ENCODE assay signal across 19 mouse cellular contexts in genomic region chr15:101325991-101326534, GRCm38 (mm10). TPM values are rescaled to one million over a fixed set of nuclear protein-coding genes. Genes with fewer than 3 reads are reported as not detected.
A peak's percentile ranks its signal among the peaks of the same experiment; 100 is the strongest.
DNase-seq lines count a peak whose midpoint lies in the region; ATAC-seq lines count a peak whose summit lies in the region.
"Had no signal": no experiment of that assay in that cellular context is flagged by ENCODE, and none has a peak within 500 bp of the region (broad histone marks: within the 10 kb centered on the region; RNA-seq: fewer than 3 reads in every experiment).

No protein-coding gene starts in this region.

- intact Hi-C loops in heart, postnatal 14 days (cut with DNase I): loop anchor here (2.0 kb wide), 2 partner anchors 649 to 659 kb away; no protein-coding TSS in a partner anchor
- intact Hi-C loops in heart, postnatal 36 days (cut with DNase I): loop anchor here (2.0 kb wide), 1 partner anchor 659 kb away; no protein-coding TSS in a partner anchor

- ATAC-seq in granulocyte monocyte progenitor cell, adult 5-6 weeks (replicated peaks; ENCODE audit: poor library complexity, severe bottlenecking): peak; percentile 79
- ATAC-seq: activated CD4-positive, CD25-positive, alpha-beta regulatory T cell, adult 4 months; midbrain, embryonic 13.5 days had no signal

- H3K27me3 ChIP-seq in midbrain, embryonic 10.5 days (ENCODE audit: low read depth, poor library complexity, severe bottlenecking): no peaks in the 10 kb centered on the region
- H3K27me3 ChIP-seq: midbrain, embryonic 13.5 days had no signal

- no peak overlapping the region for H3K4me3 ChIP-seq in midbrain, embryonic 10.5 days
- H3K4me3 ChIP-seq: midbrain, embryonic 13.5 days had no signal

- WGBS in midbrain, embryonic 10.5 days: 39% methylated on average over 10 of the region's 10 CpGs

- no peak overlapping the region for H3K27ac ChIP-seq in midbrain, embryonic 10.5 days (replicated peaks)
- H3K27ac ChIP-seq: kidney, postnatal 0 days; midbrain, embryonic 13.5 days had no signal

- peaks cover 10% of the 10 kb centered on the region for H3K4me1 ChIP-seq in midbrain, embryonic 10.5 days
- H3K4me1 ChIP-seq: midbrain, embryonic 13.5 days had no signal

- peak; percentile 27 for DNase-seq in heart, postnatal 4 days
- no peak for DNase-seq in heart, postnatal 14 days
- DNase-seq in 416B (ENCODE audit: low read depth): peak; percentile 95
- DNase-seq in CD4-positive helper T cell, adult 2 months (ENCODE audit: low read depth, low spot score): peak; percentile 35
- DNase-seq in layer of hippocampus, adult 9-10 months (ENCODE audit: low spot score): no peak
- no peak for DNase-seq in midbrain, embryonic 10.5 days (ENCODE audit: low spot score)
- DNase-seq in heart, postnatal 36 days: no peak
- DNase-seq: cerebellum, adult 2 months; layer of hippocampus, adult 9-11 months; lung, postnatal 14 days; right cerebral cortex, postnatal 14 days; thymus, postnatal 36 days had no signal

- no peaks in the 10 kb centered on the region for H3K9me3 ChIP-seq in midbrain, embryonic 10.5 days (replicated peaks)
- H3K9me3 ChIP-seq: midbrain, embryonic 13.5 days had no signal

- H3K36me3 ChIP-seq in midbrain, embryonic 10.5 days: no peaks in the 10 kb centered on the region
- H3K36me3 ChIP-seq: G1E; midbrain, embryonic 13.5 days had no signal

RNA-seq across cellular contexts. Expression of gene 6030408B16Rik, which starts 33.1 kb away (rescaled TPM):
- total RNA-seq in heart, postnatal 4 days (2021): 1 to 10 TPM; 4.3 to 4.6 TPM
- 1 to 10 TPM; 1.7 to 1.8 TPM for total RNA-seq in heart, postnatal 14 days (2021)
- 0.60 TPM in 1 of 2 replicates, not detected in the other for total RNA-seq in granulocyte monocyte progenitor cell, adult 5-6 weeks (2014; fragmentation: Nextera tagmentation)
- total RNA-seq in granulocyte monocyte progenitor cell, adult 5-6 weeks (2017): 0.86 TPM in 1 of 2 replicates, not detected in the other
- 0.06 and 0.22 TPM in 2 replicates for polyA plus RNA-seq in midbrain, embryonic 10.5 days (2016; fragmentation: Nextera tagmentation; extraction: Ambion mirVana)
- total RNA-seq in heart, postnatal 36 days (2021): 1 to 10 TPM in 1 of 2 experiments, under 1 TPM in 1; 0.94 to 1.4 TPM
- total RNA-seq: G1E had no signal
- polyA plus RNA-seq: G1E had no signal

RNA-seq across cellular contexts. Expression of gene Atg101, which starts 42.0 kb away (rescaled TPM):
- total RNA-seq in heart, postnatal 4 days (2021): 10 to 100 TPM; 21.7 to 23.3 TPM
- 10 to 100 TPM; 24.7 to 25.5 TPM for total RNA-seq in heart, postnatal 14 days (2021)
- total RNA-seq in granulocyte monocyte progenitor cell, adult 5-6 weeks (2014; fragmentation: Nextera tagmentation): 35.3 and 36.0 TPM in 2 replicates
- total RNA-seq in granulocyte monocyte progenitor cell, adult 5-6 weeks (2017): 51.9 and 60.6 TPM in 2 replicates
- polyA plus RNA-seq in midbrain, embryonic 10.5 days (2016; fragmentation: Nextera tagmentation; extraction: Ambion mirVana): 80.8 TPM in 2 replicates
- total RNA-seq in heart, postnatal 36 days (2021): 10 to 100 TPM; 23.7 to 23.9 TPM

RNA-seq across cellular contexts. Expression of gene Krt80, which starts 43.9 kb away (rescaled TPM):
- 10 to 100 TPM; 10.1 to 11.2 TPM for total RNA-seq in heart, postnatal 4 days (2021)
- total RNA-seq in heart, postnatal 14 days (2021): 1 to 10 TPM; 1.1 to 1.6 TPM
- total RNA-seq in granulocyte monocyte progenitor cell, adult 5-6 weeks (2014; fragmentation: Nextera tagmentation): 3.2 and 4.2 TPM in 2 replicates
- 1.2 and 1.3 TPM in 2 replicates for total RNA-seq in granulocyte monocyte progenitor cell, adult 5-6 weeks (2017)
- polyA plus RNA-seq in midbrain, embryonic 10.5 days (2016; fragmentation: Nextera tagmentation; extraction: Ambion mirVana): 0.06 TPM in 1 of 2 replicates, not detected in the other
- total RNA-seq in heart, postnatal 36 days (2021): 1 to 10 TPM; 2.0 to 2.1 TPM
- polyA plus RNA-seq: activated CD4-positive, CD25-positive, alpha-beta regulatory T cell, adult 4 months; embryonic facial prominence, embryonic 11.5 days; G1E; limb, embryonic 11.5 days had no signal

Comparison
In these comparisons a context has a peak if more than half of its experiments do, and no peak if none do; other contexts are left out.
1. DNase-seq: peak in heart, postnatal 4 days (single experiment), 416B (single experiment) and CD4-positive helper T cell, adult 2 months (single experiment); none in heart, postnatal 14 days (0 of 2), layer of hippocampus, adult 9-10 months (single experiment), midbrain, embryonic 10.5 days (single experiment) and heart, postnatal 36 days (0 of 2).